Mouse (Mus musculus) lung, postnatal 4 days (tissue): ENCODE results near the gene Smarcd1.
A peak's percentile ranks its signal among the peaks of the same experiment; 100 is the strongest.

ENCODE experiments used
- DNase-seq, 2 experiments: peaks; one replicate each; pipeline ENCODE4 v3.0.0; 2021

Smarcd1 gene

GRCm38 (mm10) chr15:99701999-99702900, at the start of gene Smarcd1:
Gene Smarcd1 (plus strand): TSS chr15:99702129.
- DNase-seq: peak; percentile 96 to 97

GRCm38 (mm10) chr15:99653291-99653690, 48.6 kb upstream of the Smarcd1 start:
- no peak for DNase-seq

DNA sequence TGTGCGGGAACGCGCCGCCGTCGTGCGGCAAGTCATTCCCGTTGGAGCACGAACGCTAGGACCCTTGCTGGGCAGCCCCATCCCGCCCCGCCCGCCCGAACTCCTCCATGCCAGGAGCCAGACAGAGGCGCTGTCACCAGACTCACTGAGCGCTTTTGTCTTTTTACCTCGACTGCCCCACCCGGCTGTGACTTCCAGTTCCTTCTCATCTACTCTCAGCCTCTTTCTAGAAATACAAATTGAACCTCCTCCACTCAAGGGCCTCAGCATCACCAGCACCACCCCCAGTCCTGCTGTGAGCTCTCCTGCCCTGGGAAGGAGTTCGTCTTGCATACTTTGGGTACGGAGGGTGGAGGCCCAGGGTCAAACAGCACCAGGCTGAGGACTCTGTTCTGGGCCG, 48.1 kb upstream of the Smarcd1 start:
- DNase-seq: no peak

GRCm38 (mm10) chr15:99655956-99656355, 46.0 kb upstream of the Smarcd1 start:
- DNase-seq: no peak

DNA sequence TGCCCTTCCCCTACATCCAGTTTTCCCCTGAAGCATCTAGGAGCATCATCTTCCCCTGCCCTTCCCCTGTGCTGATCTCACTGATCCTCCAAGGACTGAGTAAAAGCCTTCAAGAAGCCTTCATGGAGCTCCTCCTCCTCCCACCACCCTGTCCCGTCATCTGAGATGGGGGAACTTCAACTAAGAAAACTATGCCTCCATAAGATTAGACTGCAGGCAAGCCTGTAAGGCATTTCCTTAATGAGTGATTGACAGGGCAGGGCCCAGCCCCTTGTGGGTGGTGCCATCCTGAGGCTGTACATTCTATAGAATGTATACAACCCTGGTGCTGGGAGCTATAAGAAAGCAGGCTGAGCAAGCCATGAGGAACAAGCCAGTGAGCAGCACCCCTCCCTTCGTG, 43.5 kb upstream of the Smarcd1 start:
- DNase-seq: no peak

- DNase-seq: no peak
Observed at GRCm38 (mm10) chr15:99661121-99661830, 40.7 kb upstream of the Smarcd1 start.

GRCm38 (mm10) chr15:99662371-99662770, 39.6 kb upstream of the Smarcd1 start:
- no peak for DNase-seq

GRCm38 (mm10) chr15:99663964-99664599, 37.8 kb upstream of the Smarcd1 start:
- DNase-seq: no peak

DNA sequence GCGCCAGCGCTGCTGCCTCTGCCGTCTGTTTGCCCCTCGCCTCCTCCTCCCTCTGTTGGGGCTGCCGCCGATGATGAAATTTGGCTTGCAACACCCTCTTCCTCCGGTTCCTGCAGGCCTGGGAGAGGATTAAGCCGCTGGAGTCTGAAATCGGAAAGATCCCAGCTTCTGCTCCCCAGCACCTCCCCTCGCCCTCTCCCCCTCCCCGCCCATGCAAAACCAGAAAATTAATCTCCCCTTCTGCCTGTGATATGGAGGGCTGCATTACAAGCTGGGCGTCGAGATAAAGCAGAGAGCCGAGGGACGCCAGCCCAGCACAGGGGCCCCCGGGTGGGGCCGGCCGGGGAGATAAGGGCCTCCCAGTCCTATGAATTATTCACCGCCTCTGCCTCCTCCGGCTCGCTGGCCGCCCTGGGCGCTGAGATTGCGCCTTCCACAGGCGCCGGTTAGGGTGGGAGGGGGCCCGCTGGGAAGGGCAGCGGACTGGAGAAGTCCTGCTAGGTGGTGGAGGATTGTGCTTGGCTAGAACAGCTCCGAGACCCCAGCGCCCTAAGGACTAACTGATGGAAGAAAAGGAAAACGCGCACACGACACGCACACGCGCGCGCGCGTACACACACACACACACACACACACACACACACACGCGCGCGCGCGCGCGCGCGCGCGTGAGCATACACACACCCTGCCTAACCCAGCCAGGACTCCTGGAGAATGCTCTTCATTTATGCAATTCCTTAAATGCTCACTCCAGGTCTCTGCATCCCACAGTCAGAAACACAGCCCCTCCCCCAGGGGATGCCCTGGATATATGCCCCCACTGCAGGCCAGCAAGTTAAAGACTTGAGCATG, 37.1 kb upstream of the Smarcd1 start:
- DNase-seq: peak; percentile 78 to 83

- no peak for DNase-seq
Observed at GRCm38 (mm10) chr15:99667544-99667943, 34.4 kb upstream of the Smarcd1 start.

GRCm38 (mm10) chr15:99668881-99669280, 33.0 kb upstream of the Smarcd1 start:
- peak; percentile 79 to 85 for DNase-seq

DNA sequence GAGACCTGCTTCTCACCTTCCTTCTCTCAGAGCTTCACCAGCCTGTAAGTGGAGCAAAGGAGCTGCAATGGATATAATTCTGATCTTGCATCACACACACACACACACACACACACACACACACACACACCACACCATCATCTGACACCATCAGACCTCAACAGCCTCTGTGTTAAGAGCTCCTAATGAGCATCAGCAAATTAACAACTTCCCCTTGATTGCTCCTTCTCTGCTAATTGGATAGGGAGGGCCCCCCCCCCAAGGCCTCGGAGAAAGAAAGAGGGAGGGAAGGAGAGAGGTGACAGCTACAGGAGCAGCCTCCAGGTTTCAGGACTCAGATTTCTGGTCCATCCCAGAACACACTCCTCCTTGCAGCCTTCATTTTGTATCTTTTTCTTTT, 32.5 kb upstream of the Smarcd1 start:
- DNase-seq: no peak

- peak; percentile 69 to 84 for DNase-seq
Observed at GRCm38 (mm10) chr15:99670154-99670821, 31.6 kb upstream of the Smarcd1 start, which contains the start of gene Asic1. Gene Asic1 (plus strand): TSS chr15:99670368.

DNA sequence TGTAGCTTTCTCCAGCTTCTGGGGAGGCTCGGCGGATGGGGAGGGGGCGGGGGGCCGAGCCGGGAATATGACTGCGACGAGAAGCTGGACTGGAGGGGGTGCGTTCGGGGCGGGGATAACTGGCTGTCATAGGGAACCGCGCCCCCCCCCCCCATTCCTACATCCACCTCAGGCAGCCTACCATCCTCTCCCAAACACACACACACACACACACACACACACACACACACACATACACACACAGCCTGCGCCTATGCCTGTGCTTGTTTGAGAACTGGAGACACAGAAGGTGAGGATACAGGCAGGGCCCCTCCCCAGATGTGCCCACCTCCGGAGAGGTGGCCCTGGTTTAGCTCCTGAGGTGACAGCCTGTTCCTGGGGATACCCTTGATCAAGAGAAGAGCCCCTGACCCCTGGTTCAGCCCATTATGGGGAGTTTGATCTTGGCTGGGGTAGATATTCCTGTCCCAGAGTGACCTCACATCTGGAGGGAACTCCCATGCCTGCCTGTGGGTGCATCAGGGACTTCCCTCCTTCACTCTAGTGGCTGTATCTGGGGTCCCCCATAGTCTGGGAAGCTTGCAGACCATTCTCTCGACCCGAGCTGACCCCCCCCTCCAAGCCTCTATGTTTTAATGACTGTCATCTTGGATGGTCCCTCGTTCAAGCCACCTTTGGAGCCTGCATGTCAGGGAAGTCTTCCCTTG, 30.8 kb upstream of the Smarcd1 start:
- DNase-seq: no peak

DNA sequence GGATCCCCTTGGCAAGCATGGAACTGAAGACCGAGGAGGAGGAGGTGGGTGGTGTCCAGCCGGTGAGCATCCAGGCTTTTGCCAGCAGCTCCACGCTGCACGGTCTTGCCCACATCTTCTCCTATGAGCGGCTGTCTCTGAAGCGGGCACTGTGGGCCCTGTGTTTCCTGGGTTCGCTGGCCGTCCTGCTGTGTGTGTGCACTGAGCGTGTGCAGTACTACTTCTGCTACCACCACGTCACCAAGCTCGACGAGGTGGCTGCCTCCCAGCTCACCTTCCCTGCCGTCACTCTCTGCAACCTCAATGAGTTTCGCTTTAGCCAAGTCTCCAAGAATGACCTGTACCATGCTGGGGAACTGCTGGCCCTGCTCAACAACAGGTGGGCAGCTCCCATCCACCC, 30.1 kb upstream of the Smarcd1 start:
- no peak for DNase-seq

DNA sequence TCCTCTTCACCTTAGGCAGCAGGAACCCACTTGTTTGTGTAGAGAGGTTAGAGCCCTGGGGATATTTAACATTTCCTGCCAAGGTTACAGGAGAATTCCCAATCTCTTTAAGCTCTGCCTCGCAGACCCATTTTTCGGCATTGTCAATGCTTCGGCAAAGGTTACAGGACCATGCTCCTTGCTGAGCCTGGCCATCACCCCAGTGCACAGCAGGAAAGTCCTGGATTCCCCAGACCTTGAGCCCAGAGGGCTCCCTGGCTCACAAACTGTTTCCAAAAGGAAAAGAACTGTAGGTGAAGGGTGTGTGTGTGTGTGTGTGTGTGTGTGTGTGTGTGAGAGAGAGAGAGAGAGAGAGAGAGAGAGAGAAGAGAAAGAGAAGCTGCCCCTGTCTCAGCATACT, 27.1 kb upstream of the Smarcd1 start:
- no peak for DNase-seq

GRCm38 (mm10) chr15:99677089-99677488, 24.8 kb upstream of the Smarcd1 start:
- peak in 1 of 2 experiments; percentile 45 for DNase-seq

GRCm38 (mm10) chr15:99678063-99678800, 23.7 kb upstream of the Smarcd1 start:
- DNase-seq: peak in 1 of 2 experiments; percentile 46

DNA sequence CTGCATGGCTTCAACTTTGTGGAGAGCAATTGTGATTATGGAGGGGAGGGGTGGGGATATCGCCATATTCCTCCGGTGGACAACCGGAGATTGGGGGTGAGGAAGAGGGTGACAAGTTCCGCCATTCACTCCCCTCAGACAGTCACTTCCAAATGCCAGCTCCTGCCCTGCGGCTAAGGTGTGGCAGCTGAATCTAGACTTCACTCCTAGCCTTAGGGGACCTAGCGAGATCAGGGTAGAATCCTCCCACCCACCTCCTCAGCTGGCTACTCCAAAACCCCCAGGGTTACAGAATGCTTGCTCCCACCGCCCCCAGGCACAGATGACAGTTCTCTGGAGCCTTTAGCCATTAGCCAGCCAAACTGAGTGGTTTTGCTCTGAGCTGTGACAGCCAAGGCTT, 22.9 kb upstream of the Smarcd1 start:
- no peak for DNase-seq

GRCm38 (mm10) chr15:99682880-99683279, 19.0 kb upstream of the Smarcd1 start:
- no peak for DNase-seq
